Mouse (Mus musculus): ENCODE results near the gene Wipf3.

GRCm38 (mm10) chr6:54432806-54433545 lies 3.6 kb downstream of the Wipf3 start:
- TF ChIP-seq CTCF (IDR thresholded peaks at IDR 0.05; ENCODE audit: low read depth) (no peak), EP300 (optimal IDR thresholded peaks at IDR 0.05) (no peak)
